Mouse (Mus musculus): ENCODE data around the gene Atp8a1. TPM values are rescaled to one million over a fixed set of nuclear protein-coding genes. Genes with fewer than 3 reads are reported as not detected.
A peak's percentile ranks its signal among the peaks of the same experiment; 100 is the strongest.

Atp8a1 gene
- polyA plus RNA-seq, 1 experiment from 2014 or later = 6.2 TPM

- no peaks in the 10 kb centered on the region for H3K9me3 ChIP-seq (replicated peaks)
- no peaks in the 10 kb centered on the region for H3K36me3 ChIP-seq
- 0 out of 2 replicates have a peak overlapping the region, but pooled peaks have one; percentile 3 for H3K4me2 ChIP-seq
- WGBS = 61% methylated on average over 13 of the region's 13 CpGs
- no peak overlapping the region for H3K27ac ChIP-seq
- no peak for ATAC-seq (replicated peaks; ENCODE audit: insufficient number of reproducible peaks, insufficient read depth, low FRiP score, low read depth)
- H3K4me1 ChIP-seq (replicated peaks) = 0 out of 2 replicates have a peak, but pooled peaks cover 5% of the 10 kb centered on the region
- no peak overlapping the region for H3K4me3 ChIP-seq
- no peak overlapping the region for H3K9ac ChIP-seq
- H3K27me3 ChIP-seq = no peaks in the 10 kb centered on the region
These were observed 177.8 kb downstream of the Atp8a1 start for GRCm38 (mm10) chr5:67669436-67669896.

- Histone ChIP-seq H3K9ac (no peak overlapping the region), H3K27ac (no peak overlapping the region), H3K4me3 (no peak overlapping the region), H3K4me2 (no peak overlapping the region), H3K36me3 (no peaks in the 10 kb centered on the region), H3K9me3 (replicated peaks) (no peaks in the 10 kb centered on the region), H3K4me1 (replicated peaks) (no peaks in the 10 kb centered on the region; the same call in 1 of the 2 replicates), H3K27me3 (no peaks in the 10 kb centered on the region)
- ATAC-seq (replicated peaks; ENCODE audit: insufficient number of reproducible peaks, insufficient read depth, low FRiP score, low read depth) = no peak
- 60% methylated on average over 6 of the region's 6 CpGs for WGBS
These were observed 184.5 kb downstream of the Atp8a1 start for GRCm38 (mm10) chr5:67662715-67663114.

GRCm38 (mm10) chr5:67659864-67660263, 187.4 kb downstream of the Atp8a1 start:
- no peak for ATAC-seq (replicated peaks; ENCODE audit: insufficient number of reproducible peaks, insufficient read depth, low FRiP score, low read depth)
- Histone ChIP-seq H3K9me3 (replicated peaks) (no peaks in the 10 kb centered on the region), H3K9ac (no peak overlapping the region), H3K36me3 (no peaks in the 10 kb centered on the region), H3K4me2 (no peak overlapping the region), H3K4me3 (no peak overlapping the region), H3K27me3 (no peaks in the 10 kb centered on the region), H3K27ac (no peak overlapping the region), H3K4me1 (replicated peaks) (peaks cover 4% of the 10 kb centered on the region)
- 86% methylated on average over 9 of the region's 9 CpGs for WGBS

GRCm38 (mm10) chr5:67656821-67657259, 190.4 kb downstream of the Atp8a1 start:
- Histone ChIP-seq H3K9ac (no peak overlapping the region), H3K4me2 (no peak overlapping the region), H3K27ac (no peak overlapping the region), H3K4me3 (no peak overlapping the region), H3K27me3 (no peaks in the 10 kb centered on the region), H3K36me3 (no peaks in the 10 kb centered on the region), H3K4me1 (replicated peaks) (peaks cover 5% of the 10 kb centered on the region; the same call in 1 of the 2 replicates), H3K9me3 (replicated peaks) (no peaks in the 10 kb centered on the region)
- ATAC-seq (replicated peaks; ENCODE audit: insufficient number of reproducible peaks, insufficient read depth, low FRiP score, low read depth) = no peak
- 73% methylated on average over 13 of the region's 13 CpGs for WGBS

DNA sequence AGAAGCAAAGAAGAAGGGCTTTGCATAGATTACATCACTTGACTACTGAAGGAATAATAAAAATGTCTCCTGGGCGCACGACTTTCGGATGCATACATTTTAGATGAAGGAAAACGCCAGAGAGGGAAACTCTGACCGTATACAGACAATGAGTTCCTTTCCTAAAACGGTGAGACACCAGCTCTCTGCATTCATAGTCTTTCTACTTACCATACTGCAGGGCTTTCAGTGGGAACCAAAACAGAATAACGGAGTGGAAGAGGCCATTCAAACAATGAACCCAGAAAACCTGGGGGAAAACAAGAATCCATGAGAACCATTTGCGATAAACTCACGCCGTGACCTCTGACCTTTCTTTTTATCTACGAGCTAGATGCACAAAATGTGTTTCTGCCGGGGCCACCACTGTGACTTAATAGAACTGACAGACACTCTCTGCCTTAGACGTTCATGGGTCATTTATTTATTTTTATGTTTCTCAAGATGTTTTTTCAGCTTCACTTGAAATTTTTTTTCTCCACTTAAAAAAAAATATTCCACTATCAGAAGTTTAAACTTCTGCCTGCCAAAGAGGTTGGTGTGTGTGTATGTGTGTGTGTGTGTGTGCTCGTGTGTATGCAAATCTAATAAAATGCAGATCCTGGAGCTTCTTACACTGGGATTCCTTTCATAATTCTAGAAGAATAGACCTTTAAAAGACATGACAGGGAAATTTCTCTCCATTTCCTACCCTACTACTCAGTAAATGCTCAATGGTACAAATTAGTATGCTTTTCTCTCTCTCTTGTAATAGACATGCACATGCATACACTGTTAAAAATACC, 191.3 kb downstream of the Atp8a1 start:
- ATAC-seq (replicated peaks; ENCODE audit: insufficient number of reproducible peaks, insufficient read depth, low FRiP score, low read depth) = no peak
- Histone ChIP-seq H3K4me3 (no peak overlapping the region), H3K9ac (no peak overlapping the region), H3K36me3 (no peaks in the 10 kb centered on the region), H3K27ac (no peak overlapping the region), H3K27me3 (no peaks in the 10 kb centered on the region), H3K9me3 (replicated peaks) (no peaks in the 10 kb centered on the region), H3K4me2 (no peak overlapping the region), H3K4me1 (replicated peaks) (peaks cover 5% of the 10 kb centered on the region; the same call in 1 of the 2 replicates)
- WGBS = 74% methylated on average over 14 of the region's 14 CpGs

- Histone ChIP-seq H3K27ac (no peak overlapping the region), H3K4me3 (no peak overlapping the region), H3K9ac (no peak overlapping the region), H3K4me2 (no peak overlapping the region), H3K9me3 (replicated peaks) (no peaks in the 10 kb centered on the region), H3K27me3 (no peaks in the 10 kb centered on the region), H3K36me3 (no peaks in the 10 kb centered on the region), H3K4me1 (replicated peaks) (peaks cover 5% of the 10 kb centered on the region; the same call in 1 of the 2 replicates)
- WGBS = 67% methylated on average over 5 of the region's 5 CpGs
- ATAC-seq (replicated peaks; ENCODE audit: insufficient number of reproducible peaks, insufficient read depth, low FRiP score, low read depth) = no peak
These were observed 192.7 kb downstream of the Atp8a1 start for GRCm38 (mm10) chr5:67654572-67654971.

DNA sequence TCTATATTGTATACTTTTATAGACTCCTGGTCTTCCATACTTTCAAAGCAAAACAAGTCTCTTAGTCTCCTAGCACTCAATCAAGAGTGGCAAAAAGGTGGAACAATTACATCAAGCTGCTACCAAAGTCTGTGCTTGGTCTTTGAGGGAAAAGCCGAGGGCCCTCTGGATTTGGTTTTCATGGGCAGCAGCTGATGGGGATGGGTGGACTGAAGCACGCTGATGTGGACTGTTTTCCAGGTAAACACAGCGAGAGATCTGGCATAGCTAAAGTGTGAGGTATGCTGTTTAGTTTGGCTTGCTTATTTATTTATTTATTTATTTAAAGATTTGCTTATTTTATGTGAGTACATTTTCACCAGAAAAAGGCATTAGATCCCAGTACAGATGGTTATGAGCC, 193.7 kb downstream of the Atp8a1 start:
- no peak overlapping the region for H3K9ac ChIP-seq
- H3K27me3 ChIP-seq = no peaks in the 10 kb centered on the region
- ATAC-seq (replicated peaks; ENCODE audit: insufficient number of reproducible peaks, insufficient read depth, low FRiP score, low read depth) = no peak
- no peak overlapping the region for H3K4me3 ChIP-seq
- H3K27ac ChIP-seq = no peak overlapping the region
- peaks cover 5% of the 10 kb centered on the region; the same call in 1 of the 2 replicates for H3K4me1 ChIP-seq (replicated peaks)
- no peak overlapping the region for H3K4me2 ChIP-seq
- no peaks in the 10 kb centered on the region for H3K9me3 ChIP-seq (replicated peaks)
- WGBS = 88% methylated on average over 3 of the region's 3 CpGs
- no peaks in the 10 kb centered on the region for H3K36me3 ChIP-seq

GRCm38 (mm10) chr5:67652468-67652867, 194.8 kb downstream of the Atp8a1 start:
- H3K9me3 ChIP-seq (replicated peaks) = no peaks in the 10 kb centered on the region
- ATAC-seq (replicated peaks; ENCODE audit: insufficient number of reproducible peaks, insufficient read depth, low FRiP score, low read depth) = no peak
- no peak overlapping the region for H3K27ac ChIP-seq
- no peak overlapping the region for H3K4me3 ChIP-seq
- H3K4me2 ChIP-seq = no peak overlapping the region
- no peaks in the 10 kb centered on the region for H3K27me3 ChIP-seq
- peaks cover 5% of the 10 kb centered on the region; the same call in 1 of the 2 replicates for H3K4me1 ChIP-seq (replicated peaks)
- H3K36me3 ChIP-seq = no peaks in the 10 kb centered on the region
- 82% methylated on average over 4 of the region's 4 CpGs for WGBS
- H3K9ac ChIP-seq = no peak overlapping the region

- H3K9ac ChIP-seq = no peak overlapping the region
- ATAC-seq (replicated peaks; ENCODE audit: insufficient number of reproducible peaks, insufficient read depth, low FRiP score, low read depth) = no peak
- H3K4me3 ChIP-seq = no peak overlapping the region
- no peaks in the 10 kb centered on the region for H3K36me3 ChIP-seq
- WGBS = 91% methylated on average over 5 of the region's 5 CpGs
- no peaks in the 10 kb centered on the region for H3K27me3 ChIP-seq
- no peaks in the 10 kb centered on the region for H3K9me3 ChIP-seq (replicated peaks)
- peaks cover 2% of the 10 kb centered on the region; the same call in 1 of the 2 replicates for H3K4me1 ChIP-seq (replicated peaks)
- no peak overlapping the region for H3K27ac ChIP-seq
- no peak overlapping the region for H3K4me2 ChIP-seq
These were observed 197.2 kb downstream of the Atp8a1 start for GRCm38 (mm10) chr5:67650021-67650420.

GRCm38 (mm10) chr5:67649156-67649555, 198.1 kb downstream of the Atp8a1 start:
- Histone ChIP-seq H3K27ac (no peak overlapping the region), H3K9ac (no peak overlapping the region), H3K4me1 (replicated peaks) (no peaks in the 10 kb centered on the region), H3K27me3 (no peaks in the 10 kb centered on the region), H3K4me2 (no peak overlapping the region), H3K9me3 (replicated peaks) (no peaks in the 10 kb centered on the region), H3K4me3 (no peak overlapping the region), H3K36me3 (no peaks in the 10 kb centered on the region)
- WGBS = 81% methylated on average over 4 of the region's 4 CpGs
- ATAC-seq (replicated peaks; ENCODE audit: insufficient number of reproducible peaks, insufficient read depth, low FRiP score, low read depth) = no peak

DNA sequence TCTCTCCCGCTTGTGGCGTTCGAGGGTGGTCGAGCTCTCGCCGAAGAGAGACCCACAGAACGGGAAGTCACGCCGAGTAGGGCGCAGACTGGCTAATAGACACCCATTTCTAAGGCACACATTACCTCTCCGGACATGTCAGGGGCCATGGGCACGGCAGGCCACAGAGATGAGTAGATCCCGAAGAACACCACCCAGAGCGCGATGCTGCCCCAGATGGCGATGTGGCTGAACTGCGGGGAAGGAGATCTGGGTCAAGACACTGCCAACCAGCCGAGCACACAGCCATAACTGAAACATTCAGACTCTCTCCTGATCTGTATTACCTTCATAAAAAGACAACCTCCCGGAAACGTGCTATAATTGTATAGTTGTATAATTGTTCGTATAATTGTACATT, 199.7 kb downstream of the Atp8a1 start:
- 80% methylated on average over 21 of the region's 21 CpGs for WGBS
- no peaks in the 10 kb centered on the region for H3K36me3 ChIP-seq
- no peak for ATAC-seq (replicated peaks; ENCODE audit: insufficient number of reproducible peaks, insufficient read depth, low FRiP score, low read depth)

More for the DNA sequence above, 199.7 kb downstream of the Atp8a1 start:
- Histone ChIP-seq H3K27ac (no peak overlapping the region), H3K4me2 (no peak overlapping the region), H3K4me3 (no peak overlapping the region), H3K27me3 (no peaks in the 10 kb centered on the region), H3K4me1 (replicated peaks) (no peaks in the 10 kb centered on the region), H3K9me3 (replicated peaks) (no peaks in the 10 kb centered on the region), H3K9ac (no peak overlapping the region)
